Mouse (Mus musculus): ENCODE results near the gene Fam78a.
"Not testable (repeated sequence)": the region's sequence is repeated elsewhere in the genome, so short reads cannot be mapped to it uniquely, and the experiment has no call there.

Fam78a gene

DNA sequence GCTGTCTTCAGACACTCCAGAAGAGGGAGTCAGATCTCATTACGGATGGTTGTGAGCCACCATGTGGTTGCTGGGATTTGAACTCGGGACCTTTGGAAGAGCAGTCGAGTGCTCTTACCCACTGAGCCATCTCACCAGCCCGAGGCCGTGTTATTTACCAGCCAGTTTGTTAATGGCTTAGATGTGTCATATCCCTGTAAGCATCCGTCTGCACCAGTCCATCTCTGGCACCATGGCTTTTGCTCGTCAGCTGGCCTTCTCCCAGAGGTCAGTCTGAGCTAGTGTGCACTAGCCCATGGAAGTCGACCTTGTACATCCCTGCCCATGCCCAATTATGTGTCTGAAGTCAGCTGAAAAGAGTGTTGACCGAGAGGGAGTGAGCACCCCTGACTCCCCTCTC, 44.0 kb downstream of the Fam78a start:
- not testable (repeated sequence) for DNase-seq (ENCODE audit: low spot score)

DNA sequence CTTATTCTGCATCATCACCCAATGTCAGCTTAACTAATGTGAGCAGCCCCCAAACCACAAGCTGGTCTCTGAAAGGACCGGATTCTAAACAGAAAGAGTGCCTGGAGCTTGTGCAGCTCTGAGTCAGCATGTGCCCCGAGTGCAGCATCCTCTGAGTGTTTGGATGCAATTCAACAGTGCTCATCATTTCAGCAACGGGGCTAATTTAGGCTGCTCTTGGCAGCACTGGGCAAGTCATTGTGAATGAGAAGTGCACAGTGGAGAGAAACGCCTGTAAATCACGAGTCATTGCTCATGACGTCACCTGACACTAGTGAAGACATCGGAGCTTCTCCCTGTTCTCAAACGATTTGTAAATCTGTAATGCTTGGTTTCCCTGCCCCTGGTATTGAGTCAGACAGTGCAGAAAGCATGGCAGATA, 46.0 kb downstream of the Fam78a start:
- peak; percentile 43 for DNase-seq (ENCODE audit: low spot score)

DNA sequence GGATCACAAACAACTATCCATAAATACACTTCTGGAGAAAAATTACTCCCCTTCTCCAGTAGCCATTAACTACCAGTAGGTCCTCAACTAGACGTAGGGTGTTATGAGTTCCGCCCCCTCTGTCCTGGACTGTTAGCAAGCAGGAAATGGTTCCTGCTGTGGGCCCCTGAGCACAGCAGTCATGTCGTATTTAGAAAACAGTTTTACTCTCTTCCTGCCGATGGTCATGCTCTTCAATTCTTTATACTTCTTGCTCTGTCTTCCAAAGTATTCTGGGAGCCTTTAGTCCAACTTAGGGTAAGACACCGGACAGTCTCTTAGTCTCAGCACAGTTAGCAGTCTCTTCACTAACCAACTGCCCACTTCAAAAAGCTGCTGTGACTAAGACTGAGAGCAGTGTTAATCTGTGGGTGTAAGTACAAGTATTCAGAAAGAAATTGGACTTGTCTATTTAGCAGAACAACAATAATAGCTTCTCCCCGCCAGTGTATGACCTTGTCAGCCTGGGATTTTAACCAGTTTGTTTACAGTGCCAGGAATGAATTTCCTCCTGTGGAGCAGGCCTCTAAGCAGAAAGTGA, 47.3 kb downstream of the Fam78a start:
- no peak for DNase-seq (ENCODE audit: low spot score)

DNA sequence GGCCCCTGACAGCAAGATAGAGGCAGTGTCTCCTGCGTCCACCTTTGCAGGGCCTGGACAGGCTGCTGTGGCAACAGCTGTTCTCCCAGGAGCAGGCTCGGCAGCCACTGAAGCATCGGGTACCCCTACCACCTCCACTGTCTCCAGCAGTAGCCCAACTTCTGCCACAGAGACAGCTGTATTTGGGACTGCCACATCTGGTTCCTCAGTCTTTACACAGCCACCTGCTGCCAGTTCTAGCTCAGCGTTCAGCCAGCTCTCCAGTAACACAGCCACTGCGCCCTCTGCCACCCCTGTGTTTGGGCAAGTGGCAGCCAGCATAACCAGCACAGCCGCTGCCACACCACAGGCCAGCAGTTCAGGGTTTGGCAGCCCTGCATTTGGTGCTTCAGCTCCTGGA, 50.5 kb downstream of the Fam78a start:
- no peak for DNase-seq (ENCODE audit: low spot score)

DNA sequence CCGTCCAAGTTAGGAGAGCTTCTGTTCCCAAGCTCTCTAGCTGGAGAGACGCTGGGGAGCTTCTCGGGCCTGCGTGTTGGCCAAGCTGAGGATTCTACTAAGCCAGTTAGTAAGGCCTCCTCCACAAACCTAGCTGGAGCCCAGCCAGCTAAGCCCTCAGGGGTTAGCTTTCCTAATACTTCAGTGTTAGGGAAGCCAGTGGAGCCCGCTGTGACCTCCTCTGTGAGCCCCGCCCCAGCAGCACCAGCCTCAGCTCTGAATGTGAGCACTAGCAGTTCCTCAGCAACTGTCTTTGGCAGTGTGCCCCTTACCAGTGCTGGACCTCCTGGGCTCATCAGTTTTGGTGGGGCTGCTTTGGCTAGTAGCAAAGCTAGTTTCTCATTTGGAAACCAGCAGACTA, 51.2 kb downstream of the Fam78a start:
- peak; percentile 89 for DNase-seq (ENCODE audit: low spot score)

DNA sequence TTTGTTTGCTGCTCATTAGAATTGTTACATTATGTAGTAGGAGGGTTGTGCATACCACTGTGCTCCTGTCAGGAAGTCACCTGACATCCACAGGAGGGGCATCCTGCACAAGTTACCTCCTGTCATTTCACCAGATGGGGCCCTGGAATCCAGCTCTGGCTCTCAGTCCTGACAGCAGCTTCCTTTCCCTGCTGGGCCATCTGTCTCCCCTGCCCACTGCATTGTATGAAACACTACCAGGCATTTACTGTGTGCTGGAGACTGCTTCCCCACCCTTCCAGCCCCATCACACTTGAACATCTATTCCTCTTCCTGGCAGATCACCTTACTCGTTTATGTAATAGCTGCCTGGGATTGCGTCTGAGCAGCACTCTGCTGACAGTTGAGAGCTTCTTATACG, 55.0 kb downstream of the Fam78a start:
- no peak for DNase-seq (ENCODE audit: low spot score)

DNA sequence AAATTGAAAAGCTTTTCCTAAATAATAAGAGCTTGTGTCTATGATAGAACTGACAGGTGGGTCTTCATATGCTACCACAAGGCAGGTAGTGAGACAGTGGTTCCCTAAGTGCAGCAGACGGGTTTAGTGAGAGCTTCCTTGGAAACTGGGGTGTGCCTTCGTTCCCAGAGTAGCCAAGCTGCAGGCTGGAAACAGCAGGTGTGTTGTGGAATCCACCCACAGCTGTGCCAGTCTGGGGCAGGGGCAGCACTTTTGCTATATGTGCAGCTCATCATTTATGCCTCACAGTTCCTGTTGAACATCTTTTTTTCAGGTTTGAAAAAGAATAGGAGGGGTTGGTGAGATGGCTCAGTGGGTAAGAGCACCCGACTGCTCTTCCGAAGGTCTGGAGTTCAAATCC, 60.3 kb downstream of the Fam78a start:
- DNase-seq (ENCODE audit: low spot score), result no peak

DNA sequence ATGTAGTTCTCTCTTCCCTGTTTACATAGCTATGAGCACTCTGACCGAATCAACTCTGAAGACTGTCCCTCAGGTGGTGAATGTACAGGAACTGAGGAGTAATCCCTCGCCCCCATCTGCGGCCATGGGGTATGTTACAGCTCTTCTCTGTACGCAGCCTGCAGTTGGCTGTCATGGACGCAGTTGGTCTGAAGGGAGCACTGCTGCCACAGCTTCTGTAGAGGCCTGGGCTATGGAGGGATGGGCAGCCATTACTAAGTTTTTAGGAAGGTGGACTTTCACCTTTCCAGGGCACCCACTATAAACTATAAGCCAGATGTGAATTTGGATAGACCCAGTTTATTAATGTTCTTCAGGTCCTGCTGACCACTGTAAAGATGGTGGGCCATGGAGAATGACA, 64.4 kb downstream of the Fam78a start:
- no peak for DNase-seq (ENCODE audit: low spot score)

DNA sequence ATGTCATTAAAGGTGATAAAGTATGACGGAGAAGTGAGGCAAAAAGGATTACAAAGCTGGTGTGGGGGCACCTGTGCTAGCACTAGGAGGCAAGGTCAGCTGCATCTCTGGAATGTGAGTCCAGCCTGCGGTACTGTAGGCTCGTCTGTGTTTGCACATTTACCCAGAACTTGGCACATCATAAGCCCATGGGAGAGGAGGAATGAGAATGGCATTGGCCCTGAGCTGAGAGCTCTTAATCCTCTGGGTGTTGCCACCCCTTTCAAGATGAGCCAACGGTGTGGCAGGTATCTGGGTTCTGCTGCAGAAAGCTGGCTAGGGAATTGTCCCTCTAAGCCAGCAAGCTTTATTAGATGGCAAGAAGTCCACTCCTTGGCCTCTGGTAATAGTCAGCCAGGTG, 65.0 kb downstream of the Fam78a start:
- DNase-seq (ENCODE audit: low spot score), result no peak

DNA sequence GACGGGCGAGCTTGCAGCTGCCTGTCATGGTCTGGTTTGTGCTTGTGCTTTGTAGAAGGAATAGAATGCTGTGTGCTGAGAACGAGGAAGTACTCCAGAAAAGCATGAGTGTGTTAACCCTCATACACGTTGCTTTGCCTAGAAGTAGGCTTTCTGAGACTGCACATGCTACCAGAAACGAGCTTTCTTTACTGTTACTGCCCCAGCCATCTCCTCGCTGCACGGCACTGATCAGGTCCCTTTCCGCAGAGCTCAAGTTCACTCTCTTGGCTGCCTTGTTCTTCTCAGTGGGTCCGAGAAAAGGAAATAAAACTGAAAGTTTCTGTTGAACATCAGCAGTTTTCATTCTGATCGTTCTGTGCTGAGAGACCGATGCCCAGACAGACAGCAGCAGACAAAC, 75.9 kb downstream of the Fam78a start:
- DNase-seq (ENCODE audit: low spot score), result no peak

DNA sequence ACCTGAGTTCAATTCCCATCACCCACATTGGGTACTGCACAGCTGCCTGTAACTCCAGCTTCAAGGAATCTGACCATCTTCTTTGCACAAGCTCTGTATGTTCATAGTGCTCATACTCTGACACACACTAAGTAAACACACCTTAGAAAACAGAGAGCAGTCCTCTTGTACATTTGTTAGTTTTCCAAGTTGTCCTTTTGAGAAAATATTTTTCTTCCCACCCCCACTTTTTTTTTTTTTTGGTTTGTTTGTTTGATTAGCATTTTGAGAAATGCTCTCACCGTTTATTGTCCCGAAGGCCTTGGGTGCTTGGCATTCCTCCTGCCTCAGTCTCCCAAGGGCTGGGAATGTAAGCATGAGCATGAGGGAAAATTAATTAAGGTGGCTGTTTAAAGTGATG, 76.3 kb downstream of the Fam78a start:
- DNase-seq (ENCODE audit: low spot score), result no peak

All from adipocyte (in vitro differentiated cells).